Mouse (Mus musculus) adrenal gland (tissue): Measurements from ENCODE around the gene Mrps22.

ENCODE experiments used
- intact Hi-C: fragments of 180-260 bp; cut with DNase I; formaldehyde crosslinking; loops from one replicate; pipeline ENCODE4 v1.15.1; 2025
- long read RNA-seq, 2 experiments: library from polyadenylated mRNA; unstranded; transcript quantifications; one replicate each; pipeline ENCODE4 v2.0.0; 2020; ENCODE audit warnings: borderline replicate concordance in 1 of 2; ENCODE audit not compliant: insufficient replicate concordance in 1 of 2

Mrps22 gene
- long read RNA-seq, experiment 1, transcript Mrps22-201 (8 exons, 1,197 nt) = major isoform, 41 of 45 reads
- long read RNA-seq, experiment 1, partial matches to known transcripts = 2 of 45 reads
- long read RNA-seq, experiment 1, other reads (novel, unspliced or antisense) = 2 of 45 reads
- long read RNA-seq, experiment 2, transcript Mrps22-201 (8 exons, 1,197 nt) = major isoform, 60 of 70 reads
- long read RNA-seq, experiment 2, partial matches to known transcripts = 7 of 70 reads
- long read RNA-seq, experiment 2, other reads (novel, unspliced or antisense) = 3 of 70 reads

DNA sequence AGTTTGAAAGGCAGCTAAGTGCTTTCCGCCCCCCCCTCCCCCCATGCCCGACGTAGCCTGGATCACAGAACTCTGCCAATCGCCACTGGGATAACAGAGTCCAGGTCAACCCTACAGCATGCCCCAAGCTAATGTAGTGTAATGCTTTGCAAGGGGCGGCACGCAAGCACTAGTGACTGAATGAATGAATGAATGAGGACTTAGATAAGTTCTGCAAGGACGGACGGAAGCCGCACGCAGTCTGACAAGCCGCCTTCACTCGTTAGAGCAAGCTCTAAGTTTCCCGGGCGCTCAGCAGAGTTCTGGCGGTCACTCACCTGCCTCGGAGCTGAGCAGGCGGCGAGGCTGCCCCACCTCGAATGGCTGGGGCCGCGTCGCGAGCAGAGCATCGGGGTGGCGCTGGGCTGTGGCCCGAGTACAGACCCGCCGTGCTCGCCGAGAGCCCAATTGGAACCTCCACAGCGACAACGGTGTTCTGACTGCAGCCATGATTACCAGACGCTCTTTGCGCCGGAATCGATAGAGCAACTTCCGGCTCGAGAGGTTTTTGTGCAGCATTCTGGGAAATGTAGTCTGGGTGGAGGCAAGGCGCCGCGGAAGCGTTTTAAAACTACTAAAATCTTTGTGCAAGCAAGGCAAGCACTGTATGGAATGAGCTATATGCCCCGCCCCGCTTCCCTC, at the start of gene Mrps22:
Mrps22 (minus strand) TSS at position 505 of the 681 bp plus-strand sequence.
- intact Hi-C loops = no loop called here

GRCm38 (mm10) chr9:98650547-98650946, 49.1 kb upstream of the Mrps22 start:
- intact Hi-C loops = no loop called here

DNA sequence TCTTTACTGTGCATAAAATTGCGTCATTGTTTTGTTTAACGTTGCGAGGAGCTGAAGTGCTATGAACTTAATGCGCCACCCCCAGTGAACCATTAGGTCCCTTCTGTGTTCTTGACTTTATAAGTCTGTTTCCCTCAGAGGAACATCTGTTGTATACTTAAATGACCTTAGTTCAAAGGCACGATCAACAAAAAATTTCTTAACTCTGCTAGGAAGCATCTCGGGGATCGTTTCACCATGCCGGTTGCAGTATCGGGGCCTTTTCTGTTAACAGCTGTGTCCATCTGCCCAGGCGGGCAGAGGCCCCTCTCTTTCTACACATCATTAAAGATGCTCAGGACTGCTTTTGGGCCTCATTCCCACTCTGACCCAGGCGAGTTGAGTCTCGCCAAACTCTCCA, 46.0 kb upstream of the Mrps22 start:
- intact Hi-C loops = loop anchor here (10.0 kb wide), 1 partner anchor 307 kb away; the partner anchor contains the start of gene Foxl2

DNA sequence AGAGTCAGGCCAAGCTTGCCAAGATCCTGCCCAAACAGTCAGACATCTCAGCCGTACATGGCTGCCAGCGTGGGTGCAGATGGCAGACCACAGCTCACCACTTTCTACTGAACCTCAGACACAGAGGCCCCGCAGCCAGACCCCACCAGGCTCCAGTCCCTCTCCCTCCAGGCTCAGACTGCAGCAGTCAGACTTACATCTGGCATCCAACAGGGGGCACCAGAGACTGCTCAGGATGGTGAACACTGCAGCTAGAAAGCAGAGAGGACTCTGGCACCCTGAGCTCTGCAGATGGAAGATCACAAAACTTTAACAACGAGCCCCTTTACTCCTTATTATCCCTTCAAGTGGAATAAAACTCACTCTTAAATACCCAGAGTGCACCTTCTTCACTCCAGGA, 44.3 kb upstream of the Mrps22 start:
- intact Hi-C loops = loop anchor here (2.0 to 10.0 kb wide), 2 partner anchors 163 to 309 kb away; partner anchors contain the start of gene Foxl2

DNA sequence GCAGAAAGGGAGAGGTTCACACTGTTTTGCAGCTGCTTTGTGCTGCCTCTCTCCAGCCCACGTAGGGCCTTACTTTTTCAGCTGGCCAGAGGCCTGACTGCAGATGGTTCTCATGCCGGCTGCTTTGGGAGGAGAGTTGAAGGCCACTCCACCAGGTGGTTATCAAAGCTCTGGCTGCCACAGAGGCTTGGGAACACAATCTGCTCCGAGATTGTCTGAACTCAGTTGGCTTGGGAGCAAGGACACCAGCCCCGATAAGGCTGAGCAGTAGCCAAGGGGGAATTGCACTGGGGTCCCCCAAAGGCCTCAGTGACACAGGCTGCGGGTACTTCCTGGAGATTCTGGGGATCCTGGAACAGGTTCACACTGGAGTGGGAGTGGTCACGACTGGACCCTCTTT, 40.7 kb upstream of the Mrps22 start:
- intact Hi-C loops = loop anchor here (10.0 kb wide), 1 partner anchor 313 kb away; the partner anchor contains the start of gene Foxl2

GRCm38 (mm10) chr9:98633287-98634162, 32.1 kb upstream of the Mrps22 start:
- intact Hi-C loops = no loop called here

DNA sequence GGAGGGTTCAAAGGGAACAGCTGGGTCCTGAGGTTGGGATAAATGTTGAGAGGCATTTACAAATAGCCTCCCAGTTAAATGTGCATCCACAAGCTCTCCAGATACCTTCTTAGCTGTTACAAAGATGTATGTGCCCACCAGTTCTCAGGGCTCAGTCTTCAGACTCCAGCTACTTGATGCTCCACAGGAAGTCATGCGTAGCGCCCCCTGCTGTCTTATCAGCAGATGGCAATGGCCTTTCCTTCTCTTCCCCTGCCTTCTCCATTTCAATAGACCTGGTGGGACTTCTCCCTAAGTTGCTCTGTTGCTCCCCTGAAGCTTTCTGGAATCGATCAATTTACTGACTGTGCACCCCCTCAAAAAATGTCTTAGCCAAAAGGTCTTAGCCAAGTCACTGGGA, 27.0 kb upstream of the Mrps22 start:
- intact Hi-C loops = no loop called here

GRCm38 (mm10) chr9:98604896-98605295, 3.4 kb upstream of the Mrps22 start:
- intact Hi-C loops = no loop called here

GRCm38 (mm10) chr9:98601837-98602359, 438 bp upstream of the Mrps22 start:
- intact Hi-C loops = no loop called here

DNA sequence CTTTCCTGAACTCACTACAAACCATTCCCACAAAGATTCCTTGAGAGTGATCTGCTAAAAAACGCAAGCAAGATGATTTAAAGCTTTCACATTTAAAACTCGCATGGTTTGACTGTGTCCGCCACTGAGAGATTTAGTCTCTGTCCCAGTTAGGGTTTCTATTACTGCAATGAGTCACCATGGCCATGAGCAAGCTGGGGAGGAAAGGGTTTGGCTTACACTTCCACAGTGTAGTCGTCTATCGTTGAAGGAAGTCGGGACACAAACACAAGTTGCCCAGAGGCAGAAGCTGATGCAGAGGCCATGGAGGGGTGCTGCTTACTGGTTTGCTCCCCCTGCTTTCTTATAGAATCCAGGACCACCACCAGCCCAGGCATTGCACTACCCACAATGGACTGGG, 1.4 kb downstream of the Mrps22 start:
- intact Hi-C loops = no loop called here

DNA sequence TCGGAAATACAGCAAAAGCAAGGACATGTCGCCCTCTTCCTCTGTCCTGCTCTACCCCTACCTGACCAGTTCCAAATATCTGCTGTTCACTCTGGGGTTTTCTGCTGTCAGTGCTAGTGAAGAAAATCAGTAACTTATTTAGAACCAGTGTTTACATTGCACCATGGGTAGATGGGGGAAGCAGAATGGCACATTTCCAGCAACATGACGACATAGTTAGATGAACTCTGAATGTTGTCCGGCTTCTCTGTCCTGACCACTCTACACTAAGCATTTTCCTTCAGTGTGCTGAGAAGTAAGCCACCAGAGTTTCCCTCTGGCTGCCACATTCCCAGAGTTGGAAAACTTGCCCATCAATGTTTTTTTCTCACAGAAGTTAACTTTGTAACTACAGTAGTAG, 17.6 kb downstream of the Mrps22 start:
- intact Hi-C loops = no loop called here

GRCm38 (mm10) chr9:98563137-98564126, 38.0 kb downstream of the Mrps22 start, which contains the start of gene Copb2:
Copb2 (plus strand) TSS chr9:98563721.
- intact Hi-C loops = no loop called here

DNA sequence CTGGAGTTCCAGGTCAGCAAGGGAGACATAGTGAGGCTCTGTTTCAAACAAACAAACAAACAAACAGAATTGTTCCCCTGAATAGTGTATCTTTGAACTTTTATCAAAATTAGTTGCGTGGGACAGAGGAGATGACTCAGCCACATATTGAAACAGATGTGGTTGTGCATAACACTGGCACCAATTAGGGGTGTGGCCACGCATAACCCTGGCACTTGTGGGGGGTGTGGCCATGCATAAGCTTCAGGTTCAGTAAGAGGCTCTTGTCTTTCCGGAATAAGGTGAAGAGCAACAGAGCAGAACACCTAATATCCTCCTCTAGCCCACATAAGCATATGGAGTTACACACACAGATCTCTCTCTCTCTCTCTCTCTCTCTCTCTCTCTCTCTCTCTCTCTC, 57.4 kb downstream of the Mrps22 start:
- intact Hi-C loops = no loop called here
